Mouse (Mus musculus): ENCODE measurements around the gene Paip2b.
"Not testable (repeated sequence)": the region's sequence is repeated elsewhere in the genome, so short reads cannot be mapped to it uniquely, and the experiment has no call there.

Gene Paip2b

DNA sequence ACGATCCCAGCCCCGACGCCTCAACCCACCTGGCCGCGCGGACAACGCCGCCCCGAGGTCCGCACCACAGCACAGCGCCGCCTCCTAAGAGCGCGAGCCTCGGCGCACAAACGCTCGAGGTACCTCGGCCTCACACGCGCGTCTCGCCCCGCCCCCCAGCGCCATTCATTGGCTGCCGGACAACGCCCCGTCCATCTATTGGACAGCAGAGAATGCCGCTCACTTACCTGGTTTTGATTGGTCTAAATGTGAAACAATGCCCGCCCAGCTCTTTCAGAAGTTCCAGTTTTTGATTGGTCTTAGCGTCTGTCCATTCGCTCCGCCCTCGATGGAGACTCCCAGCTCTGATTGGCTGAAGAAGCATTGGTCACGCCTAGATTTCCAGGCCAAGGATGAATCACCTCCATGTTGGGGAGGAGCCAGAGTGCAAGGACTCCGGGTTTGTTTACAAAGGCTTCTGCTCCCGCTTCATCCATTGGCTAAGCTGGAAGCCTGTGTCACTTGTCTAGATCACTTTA lies at the start of gene Paip2b:
TSS of gene Paip2b (minus strand) at position 136 of the 518 bp plus-strand sequence.
- peak; percentile 98 for DNase-seq

DNA sequence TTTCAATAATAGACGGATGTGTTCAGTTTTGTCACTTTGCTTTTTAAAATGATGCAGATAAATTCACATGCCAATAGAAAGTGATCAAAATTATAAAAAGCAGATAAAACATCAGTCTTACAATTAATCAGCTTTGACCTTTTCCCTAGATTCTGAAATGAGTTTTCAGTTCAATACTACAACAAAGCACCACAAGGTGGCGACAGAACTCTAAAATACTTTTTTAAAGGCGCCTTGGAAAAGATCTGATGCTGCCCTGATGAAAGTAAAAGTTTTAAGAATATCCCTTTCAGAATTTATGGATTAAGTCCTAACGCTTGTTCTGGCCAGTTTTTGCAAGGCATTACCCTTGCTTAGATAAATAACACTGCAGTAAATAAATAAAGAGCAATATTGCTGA lies 48.3 kb upstream of the Paip2b start:
- DNase-seq, result peak; percentile 27

DNA sequence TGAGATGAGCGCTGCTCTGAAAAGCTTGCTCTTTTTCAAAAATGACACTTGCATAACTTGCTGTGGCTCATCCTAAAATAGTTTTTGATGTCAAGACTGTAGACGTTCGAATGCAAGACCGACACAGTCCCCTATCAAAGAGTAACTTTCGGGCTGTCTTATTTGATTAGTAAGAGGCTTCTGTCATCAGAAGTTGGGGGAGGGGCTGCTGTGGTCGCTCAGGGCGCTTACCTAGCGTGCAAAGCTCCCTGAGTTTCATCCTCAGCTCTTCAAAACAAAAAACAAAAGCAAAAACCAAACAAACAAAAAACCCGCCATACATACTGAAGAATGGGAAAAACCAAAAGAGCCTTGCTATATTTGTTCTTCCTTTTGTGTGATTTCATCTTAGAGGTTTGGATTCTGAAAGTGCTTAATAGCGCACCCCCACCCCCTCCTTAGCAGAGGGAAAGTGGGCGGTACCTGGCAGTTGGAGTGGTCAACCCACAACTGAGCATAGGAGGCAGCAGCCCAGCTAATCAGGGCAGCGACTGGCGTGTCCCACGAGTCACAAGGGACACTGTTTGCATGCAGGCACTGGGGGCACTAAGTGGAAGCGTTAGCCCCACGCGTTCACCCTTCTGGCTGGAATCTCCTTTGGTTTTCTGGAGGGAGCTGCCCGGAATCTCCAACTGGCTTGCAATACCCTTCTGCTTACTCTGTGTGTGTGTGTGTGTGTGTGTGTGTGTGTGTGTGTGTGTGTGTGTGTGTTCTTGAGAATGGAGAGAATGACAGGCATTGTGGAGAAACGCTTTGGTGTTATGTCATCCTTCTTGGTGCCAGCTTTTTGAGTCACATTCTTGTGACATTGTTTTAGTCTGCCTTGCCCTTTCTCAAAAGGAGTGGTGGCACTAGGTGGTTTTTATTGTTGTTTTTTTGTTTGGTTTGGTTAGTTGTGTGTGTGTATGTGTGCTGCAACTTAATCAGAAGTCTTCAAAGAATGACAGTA lies 36.4 kb upstream of the Paip2b start:
- DNase-seq, result peak; percentile 27

DNA sequence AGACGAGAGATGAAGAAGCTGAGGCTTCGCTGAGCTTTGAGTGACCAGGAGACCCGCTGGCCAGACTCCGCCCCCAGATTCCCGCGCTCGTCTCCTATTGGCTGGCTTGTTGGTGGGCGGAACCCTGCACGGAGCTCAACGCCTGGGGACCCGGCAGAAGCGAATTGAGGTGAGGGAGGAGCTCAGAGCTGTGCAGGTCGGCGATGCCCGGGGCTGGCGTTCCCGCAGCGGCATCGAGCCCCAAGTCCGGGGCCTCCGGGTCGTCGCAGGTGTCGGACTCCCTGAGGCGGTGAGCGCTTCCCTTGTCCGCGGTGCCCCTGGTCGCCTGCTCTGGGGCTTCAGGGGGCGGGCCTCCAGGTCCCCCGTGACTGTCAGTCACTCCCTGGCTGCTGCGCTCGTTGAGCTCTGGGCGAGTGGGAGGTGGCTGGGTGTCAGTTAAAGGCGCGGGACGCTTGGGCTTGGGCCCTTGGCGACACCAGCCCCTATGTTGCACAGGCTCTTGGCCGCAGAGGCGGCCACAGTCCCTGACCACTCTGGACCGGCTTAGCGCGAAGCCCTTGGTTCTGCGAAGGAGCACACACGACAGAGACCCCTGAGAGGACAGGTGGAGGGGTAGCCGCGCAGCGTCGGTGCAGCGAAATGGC lies 35.5 kb upstream of the Paip2b start, which contains the start of gene Zfp638:
TSS of gene Zfp638 (plus strand) at position 156 of the 644 bp plus-strand sequence.
- peak; percentile 97 for DNase-seq

DNA sequence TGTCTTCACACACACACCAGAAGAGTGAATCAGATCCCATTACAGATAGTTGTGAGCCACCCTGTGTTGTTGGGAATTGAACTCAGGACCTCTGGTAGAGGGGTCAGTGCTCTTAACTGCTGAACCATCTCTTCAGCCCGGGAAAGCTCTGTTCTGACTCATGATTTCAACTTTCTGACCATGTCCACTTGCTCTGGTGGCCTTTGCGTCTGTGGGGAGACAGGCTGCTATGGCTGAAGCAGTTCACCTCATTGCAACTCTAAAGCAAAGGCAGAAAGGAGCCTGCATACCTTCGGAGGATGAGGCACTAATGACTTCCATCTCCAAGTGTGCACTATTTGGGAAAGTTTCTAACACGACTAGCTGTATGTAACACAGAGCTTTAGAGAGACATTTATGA lies 34.9 kb upstream of the Paip2b start:
- DNase-seq, result peak; percentile 5

DNA sequence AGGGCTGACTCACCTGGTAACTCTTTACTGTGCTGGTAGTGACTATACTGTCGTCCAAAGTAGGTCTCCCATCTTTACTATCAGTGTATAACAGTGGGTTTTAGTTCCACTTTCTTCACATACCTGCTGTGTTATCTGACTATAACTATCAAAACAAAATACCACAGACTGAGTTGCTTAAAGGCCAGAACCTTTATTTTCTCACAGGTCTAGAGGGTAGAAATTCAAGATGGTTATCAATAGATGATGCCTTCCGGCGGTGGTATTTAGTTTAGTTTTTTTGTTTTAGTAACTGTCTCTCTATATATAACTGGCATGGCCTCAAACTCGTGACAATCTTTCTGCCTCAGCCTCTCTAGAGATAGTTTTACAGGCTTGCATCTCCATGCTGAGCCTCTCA lies 32.0 kb upstream of the Paip2b start:
- no peak for DNase-seq

DNA sequence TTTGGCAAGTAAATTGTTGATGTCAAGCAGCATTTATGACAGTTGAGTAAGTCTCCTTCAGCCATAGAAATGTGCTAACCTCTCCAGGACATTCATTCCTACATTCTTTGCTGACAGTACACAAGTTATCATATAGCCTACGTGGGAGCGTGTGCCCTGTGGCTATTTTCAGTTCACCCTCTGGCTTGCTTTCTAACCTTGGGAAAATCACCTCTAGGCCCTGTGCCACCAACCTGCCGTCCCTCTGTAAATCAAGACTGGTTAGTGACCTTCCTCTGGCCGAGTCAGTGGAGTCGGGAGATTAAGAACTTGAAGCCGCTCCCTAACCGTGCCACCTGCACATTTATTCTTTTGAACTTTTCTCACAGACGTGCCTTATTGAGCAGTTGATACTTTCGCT lies 28.5 kb upstream of the Paip2b start:
- no peak for DNase-seq

DNA sequence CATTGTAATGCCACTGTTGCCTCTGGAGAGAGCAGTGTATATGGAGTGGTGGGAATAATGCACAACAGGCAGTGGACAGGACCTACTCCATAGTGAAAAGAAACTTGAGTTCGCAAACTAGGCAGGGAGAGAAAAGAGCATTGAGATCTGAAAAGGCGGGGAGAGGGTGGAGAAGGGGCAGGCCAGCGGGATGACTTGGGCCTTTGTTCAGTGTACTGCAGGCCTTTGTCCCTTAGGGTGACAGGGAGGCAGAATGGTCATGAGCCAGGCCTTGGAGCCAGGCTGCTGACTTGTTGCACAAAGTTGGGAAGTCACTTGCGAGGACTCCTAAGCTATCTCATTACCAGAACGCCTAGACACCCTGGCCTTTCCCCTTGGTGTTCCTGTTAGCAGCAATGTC lies 25.9 kb upstream of the Paip2b start:
- DNase-seq, result no peak

DNA sequence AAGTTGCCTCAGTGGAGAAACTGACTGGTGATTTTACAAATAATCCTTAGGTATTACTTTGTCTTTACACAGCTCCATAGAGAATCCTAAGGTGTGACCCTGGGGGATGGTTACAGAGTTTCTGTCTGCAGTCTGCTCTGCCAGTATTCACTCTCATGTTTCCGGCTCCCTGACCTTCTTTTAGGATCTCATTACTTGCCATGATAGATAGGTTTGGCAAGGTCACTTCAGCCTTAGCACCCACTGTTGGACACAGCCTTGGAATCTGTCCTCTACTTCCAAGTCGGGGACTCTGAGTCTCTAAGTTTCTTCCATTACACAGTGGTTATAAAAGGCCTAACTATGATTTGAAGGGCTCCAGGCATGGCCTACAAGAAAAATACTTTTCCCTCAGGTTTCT lies 17.9 kb upstream of the Paip2b start:
- DNase-seq, result no peak

DNA sequence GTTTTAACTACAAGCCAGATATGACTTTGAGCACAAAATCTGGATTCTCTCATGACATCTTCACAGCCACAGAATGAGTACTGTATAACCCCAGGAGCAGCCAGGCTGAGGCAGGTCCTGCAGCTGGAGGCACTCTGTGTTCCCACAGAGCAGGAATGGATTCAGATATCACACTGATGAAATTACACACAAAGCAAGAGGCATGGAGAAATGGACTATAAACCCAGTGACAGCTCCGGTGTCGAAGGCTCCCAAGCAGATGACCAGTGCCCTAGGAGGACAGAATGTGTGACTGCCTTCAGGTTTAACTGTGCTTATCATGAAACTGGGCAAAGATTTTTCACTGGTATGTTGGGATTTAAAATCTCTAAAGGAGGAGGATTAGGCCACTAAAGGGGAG lies 14.6 kb upstream of the Paip2b start:
- no peak for DNase-seq

DNA sequence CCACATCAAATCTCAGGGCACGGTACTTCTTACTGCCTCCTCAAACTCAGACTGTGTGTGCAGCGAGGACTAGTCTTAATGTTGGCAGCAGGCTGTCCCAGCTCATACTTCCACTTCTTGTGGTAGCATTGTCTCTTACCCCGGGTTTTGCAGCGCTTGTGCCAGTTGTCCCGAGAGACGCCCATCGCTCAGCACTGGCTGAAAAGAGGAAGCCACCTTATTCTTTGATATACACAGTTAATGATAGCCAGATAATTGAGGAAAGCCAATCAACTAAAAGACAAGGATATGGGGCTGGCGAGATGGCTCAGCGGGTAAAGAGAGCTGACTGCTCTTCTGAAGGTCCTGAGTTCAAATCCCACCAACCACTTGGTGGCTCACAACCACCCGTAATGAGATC lies 13.4 kb upstream of the Paip2b start:
- DNase-seq, result no peak

DNA sequence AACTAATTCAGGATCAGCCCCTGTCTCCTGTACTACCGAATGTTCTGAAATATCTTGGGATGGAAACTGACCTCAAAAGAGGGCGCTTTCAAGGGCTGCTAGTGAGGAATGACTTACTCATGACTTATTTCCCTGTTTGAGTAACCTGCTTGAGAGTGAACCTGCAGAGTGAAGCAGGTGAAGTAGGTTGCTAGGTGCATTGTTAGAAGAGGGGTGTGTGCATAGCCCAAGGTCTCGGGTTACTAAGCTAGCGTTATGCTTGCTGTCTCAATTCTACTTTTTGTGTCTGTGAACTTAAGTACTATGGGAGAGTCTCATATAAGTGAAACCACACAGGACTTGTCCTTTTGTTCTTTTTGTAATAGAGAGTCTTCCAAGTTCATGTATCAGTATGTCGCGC lies 8.5 kb upstream of the Paip2b start:
- DNase-seq, result no peak

DNA sequence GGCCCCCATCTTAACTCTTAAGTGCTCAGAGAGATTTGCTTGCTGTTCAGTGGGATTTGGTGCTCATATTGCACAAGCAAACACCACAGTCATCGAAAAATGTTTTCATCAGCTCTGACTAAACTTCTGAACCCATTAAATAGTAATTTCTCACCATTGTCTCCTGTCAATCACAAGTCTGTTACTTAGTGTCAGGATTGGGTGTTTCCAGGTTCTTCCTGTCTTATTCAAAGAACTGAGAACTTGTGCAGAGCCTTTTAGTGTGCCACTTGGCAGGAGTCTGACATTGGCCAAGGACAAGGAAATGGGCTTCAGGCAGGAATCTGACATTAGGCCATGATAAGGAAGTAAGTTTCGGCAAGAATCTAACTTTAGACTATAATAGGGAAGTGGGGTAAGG lies 6.5 kb upstream of the Paip2b start:
- DNase-seq, result no peak

DNA sequence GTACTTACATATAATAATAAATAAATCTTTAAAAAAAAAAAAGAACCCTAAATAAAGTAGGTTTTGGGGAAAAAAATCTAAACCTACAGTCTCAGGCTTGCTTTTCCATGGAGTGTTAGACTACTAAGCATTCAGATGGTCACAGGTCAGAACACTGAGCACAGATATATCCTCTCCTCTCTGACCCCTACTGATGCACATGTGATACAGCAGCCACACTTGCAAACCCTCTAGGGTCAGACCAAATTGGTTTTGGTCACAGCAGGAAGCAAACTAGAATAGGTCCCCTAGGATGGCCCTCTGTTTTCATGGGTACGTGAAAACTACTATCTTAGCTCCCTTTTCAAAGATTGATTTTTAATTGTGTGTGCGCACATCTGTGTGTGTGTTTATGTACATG lies 5.3 kb upstream of the Paip2b start:
- no peak for DNase-seq

DNA sequence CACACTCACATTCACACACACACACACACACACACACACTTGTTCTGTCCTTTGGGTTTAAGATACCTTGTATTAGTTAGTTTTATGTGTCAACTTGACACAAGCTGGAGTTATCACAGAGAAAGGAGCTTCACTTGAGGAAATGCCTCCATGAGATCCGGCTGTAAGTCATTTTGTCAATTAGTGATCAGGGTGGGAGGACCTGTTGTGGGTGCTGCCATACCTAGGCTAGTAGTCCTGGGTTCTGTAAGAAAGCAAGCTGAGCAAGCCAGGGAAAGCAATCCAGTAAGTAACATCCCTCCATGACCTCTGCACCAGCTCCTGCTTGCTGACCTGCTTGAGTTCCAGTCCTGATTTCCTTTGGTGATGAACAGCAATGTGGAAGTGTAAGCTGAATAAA lies 852 bp upstream of the Paip2b start:
- not testable (repeated sequence) for DNase-seq

DNA sequence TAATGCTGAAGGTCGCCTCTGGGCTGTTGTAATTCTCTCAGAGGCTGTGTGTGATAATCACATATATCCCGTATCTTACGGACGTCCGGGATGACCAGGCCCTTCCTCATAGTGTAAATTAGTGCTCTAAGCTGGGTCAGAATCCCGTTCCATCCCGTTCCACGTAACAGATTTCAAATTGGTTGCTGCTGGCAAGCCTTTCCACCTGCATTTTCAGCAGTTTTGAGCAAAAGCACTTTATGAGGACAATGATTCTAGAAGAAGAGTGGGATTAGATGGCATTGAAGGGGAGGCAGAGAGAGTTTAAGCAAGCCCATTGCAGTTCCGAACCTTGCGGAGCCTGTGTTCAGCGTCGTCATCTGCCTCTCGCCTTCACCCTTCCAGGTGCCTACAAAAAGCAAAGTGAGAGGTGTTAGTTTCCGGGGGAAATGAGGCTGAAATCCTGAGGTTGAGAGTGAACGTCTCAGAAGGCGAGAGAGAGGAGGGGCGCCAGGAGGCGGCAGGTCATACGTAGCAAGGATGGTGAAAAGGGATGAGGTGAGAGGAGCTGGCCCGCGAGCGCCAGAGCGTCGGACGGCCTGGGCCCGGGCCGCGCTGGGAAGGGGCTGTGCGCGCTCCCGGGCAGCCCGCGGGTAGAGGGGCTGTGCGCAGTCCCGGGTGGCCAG lies 468 bp downstream of the Paip2b start:
- DNase-seq, result peak; percentile 4

DNA sequence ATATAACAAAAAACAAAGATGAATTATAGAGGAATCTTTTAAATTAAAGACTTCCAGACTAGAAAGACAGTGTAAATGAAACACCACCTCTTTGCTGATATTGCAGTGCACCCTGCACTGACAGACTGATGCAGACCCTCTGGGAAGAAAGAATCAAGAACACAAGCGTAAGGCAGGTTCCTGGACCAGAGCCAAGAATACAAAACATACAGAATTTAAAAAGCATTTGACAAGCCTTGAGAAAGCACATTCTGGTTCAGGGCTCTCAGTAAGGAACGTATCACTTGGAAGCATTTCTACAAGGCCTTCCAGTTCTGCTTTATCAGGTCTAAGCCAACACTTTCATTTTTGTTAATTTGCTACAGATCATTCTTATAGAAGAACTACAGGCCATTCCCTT lies 9.7 kb downstream of the Paip2b start:
- DNase-seq, result no peak

DNA sequence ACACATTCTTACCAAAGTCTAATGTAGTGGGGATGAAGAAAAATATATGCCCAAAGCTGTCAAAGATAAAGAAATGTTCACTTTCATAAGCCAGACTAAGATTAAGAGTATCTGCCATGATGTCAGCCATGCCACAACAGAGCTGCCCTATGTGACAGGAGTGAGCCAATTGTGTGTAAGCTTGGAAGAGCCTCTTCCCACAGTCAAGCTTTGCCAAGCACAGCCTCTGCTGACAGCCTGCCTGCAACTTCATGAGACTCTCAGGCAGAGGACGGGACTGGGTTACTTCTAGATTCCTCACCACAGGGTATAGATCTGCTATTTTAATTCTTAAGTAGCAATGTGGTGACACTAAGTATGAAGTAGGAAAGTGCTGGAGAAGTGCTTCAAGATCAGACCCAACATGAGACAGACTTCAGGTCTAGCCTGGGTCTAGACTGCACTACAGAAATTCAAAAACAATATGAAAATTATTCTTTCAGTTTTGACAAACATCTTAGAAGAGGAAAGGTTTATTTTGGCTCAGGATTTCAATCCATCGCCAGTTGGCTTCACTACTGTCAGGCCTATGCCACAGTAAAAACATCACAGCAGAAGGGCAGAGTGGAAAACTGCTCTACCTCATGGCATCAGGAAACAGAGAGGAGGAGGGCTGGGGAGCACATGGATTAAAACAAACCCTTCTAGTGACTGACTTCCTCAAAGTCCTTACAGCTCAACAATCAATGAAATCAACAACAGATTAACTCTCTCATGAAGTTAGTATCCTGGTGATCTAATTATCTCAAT lies 10.6 kb downstream of the Paip2b start:
- DNase-seq, result no peak

DNA sequence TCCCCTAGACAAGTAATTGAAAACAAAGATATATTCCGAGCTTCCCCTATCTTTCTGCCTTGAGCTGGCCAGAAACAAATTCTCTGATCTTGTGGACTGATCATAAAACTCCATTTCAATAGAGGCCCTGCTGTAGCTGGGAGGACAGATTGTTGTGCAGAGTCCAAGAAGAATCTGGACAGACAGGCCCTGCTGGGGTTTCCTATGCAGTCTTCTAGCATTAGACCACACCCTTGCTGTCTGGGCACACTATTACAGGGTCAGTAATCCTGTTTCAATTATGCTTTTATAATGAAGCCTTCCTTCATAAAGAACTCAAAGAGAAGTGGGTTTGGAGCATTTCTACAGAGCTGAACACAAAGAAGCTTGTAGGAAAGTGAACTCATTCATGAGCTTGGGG lies 12.5 kb downstream of the Paip2b start:
- no peak for DNase-seq

DNA sequence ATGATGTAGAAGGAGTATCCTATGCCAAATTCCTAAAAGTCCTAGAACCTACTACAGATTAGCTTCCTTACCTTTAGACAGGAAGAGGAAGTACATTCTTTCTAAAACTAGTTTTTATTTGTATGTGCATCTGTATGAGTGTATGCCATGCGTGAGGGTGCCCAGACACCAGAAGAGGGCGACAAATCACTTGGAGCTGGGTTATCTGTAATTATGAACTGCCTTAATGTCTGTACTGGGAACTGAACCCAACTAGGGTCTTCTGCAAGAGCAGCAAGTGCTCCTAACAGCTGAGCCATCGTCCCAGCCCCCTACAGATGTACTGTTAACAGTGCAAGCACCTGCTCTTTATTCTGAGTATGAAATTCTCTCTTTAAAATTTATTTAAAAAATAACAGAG lies 15.7 kb downstream of the Paip2b start:
- DNase-seq, result no peak

DNA sequence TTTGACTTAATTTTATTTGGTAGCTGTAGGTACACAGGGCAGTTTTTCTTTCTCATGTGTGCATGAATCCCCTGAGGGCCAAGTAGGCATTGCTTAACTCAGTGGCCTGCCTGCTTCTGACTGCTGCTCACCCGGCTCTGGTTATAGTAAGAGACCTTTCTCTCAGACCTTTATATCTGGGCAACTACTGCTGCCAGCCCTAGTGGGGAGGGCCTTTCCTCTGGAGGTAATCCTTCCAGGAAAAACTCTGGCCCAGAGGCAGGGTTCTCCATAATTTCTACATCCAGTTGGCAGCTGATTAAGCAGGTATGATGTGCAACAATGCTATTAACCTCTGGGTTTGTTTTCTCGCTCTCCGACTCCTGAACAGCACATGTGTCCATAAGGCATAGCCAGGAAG lies 28.7 kb downstream of the Paip2b start:
- DNase-seq, result no peak

DNA sequence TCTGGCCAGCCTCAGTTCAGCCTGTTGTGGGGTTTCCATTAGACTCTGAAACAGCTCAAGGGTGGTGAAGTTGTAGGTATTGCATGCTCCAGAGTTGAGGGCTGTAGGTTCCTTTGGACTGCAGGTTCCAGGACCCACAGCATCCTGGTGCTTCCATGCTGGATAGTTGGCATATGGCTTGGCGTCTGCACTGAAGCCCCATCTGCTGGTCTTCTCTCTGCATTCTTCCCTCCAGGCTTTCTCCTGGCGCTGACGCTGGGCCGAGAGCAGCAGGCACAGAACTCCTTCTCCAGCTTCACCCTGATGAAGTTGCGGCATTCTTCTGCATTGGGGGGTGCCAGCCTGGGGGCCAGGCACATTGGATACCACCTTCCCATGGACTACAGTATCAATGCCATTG lies 29.5 kb downstream of the Paip2b start:
- DNase-seq, result no peak

DNA sequence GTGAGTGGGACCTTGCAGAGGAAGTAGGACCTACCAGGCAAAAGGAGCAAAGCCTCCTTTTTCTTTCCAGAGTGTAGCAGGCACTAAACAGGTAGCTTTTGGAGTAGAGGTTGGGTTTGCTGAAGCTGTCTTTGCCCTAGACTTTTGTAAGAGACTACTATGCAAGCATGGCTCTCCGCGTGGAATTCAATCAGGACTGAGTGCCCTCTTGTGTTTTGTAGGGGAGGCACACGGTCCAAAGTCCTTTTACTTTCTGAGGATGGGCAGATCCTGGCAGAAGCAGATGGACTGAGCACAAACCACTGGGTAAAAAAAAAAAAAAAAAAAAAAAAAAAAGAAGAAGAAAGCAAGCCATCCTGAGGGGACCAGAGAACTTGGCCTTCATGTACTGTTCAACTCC lies 34.9 kb downstream of the Paip2b start:
- no peak for DNase-seq

Data from thymus, postnatal 25 days (tissue).